Mouse (Mus musculus): ENCODE data around the gene Rimbp2.

Rimbp2 gene

DNA sequence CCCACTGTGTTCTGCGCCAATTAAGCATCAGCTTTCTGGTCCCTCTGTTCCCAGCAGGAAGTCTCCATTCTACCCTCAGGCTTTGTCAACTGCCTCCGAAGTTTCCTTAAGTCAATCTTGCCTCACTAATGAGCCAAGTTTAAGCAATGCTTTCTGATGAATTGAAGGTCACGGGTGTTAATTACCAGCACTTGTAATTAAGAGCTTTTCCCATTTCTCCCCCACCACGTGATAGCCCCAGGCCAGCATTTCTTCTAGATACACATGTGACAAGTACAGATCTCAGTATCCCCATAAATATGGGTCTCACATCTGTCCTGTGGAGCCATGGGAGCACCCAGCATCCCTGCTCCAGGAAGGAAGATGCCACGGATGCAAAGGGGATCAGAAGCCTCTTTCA, 20.5 kb downstream of the Rimbp2 start:
- DNase-seq (ENCODE audit: low spot score) = no peak

- DNase-seq (ENCODE audit: low spot score) = no peak
These were observed 28.2 kb downstream of the Rimbp2 start for GRCm38 (mm10) chr5:128925073-128925472.

DNA sequence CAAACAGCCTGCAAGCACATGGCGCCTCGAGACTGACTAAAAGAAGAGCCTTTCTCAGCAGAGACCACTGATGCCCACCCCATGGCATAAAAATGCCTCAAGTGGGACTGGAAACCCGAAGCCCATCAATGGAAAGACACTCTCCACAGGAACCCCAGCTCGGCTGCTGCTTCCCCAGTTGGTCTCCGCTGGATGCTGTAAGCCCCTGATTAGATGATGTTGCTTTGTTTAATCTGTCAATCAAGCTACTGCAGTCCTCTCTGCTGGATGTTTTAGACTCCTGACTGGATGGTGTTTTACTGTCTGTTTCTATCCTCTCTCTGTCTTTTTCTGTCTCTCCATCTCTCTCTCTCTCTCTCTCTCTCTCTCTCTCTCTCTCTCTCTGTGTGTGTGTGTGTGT, 33.2 kb downstream of the Rimbp2 start:
- DNase-seq (ENCODE audit: low spot score) = no peak

GRCm38 (mm10) chr5:128917116-128917959, 35.9 kb downstream of the Rimbp2 start:
- DNase-seq (ENCODE audit: low spot score) = no peak

GRCm38 (mm10) chr5:128913820-128914219, 39.5 kb downstream of the Rimbp2 start:
- DNase-seq (ENCODE audit: low spot score) = no peak

DNA sequence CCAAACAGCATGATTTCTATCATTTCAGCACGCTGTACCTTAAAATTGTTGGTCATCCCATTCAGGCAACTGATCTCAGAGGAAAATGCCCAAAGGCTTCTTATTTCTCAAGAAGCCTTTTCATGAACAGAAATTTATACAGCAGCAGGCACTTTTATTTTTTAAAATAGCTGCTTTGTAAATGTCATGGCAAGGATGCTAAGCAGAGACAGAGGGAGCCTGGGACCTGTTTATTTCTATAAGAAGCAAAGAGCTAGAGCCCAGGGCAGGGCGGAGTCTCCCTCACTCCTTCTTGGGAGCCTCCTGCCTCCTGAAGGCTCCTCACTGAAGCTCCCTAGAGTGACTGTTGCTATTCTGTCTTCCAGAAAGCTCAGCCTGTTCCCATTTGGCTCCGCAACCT, 40.9 kb downstream of the Rimbp2 start:
- no peak for DNase-seq (ENCODE audit: low spot score)

DNA sequence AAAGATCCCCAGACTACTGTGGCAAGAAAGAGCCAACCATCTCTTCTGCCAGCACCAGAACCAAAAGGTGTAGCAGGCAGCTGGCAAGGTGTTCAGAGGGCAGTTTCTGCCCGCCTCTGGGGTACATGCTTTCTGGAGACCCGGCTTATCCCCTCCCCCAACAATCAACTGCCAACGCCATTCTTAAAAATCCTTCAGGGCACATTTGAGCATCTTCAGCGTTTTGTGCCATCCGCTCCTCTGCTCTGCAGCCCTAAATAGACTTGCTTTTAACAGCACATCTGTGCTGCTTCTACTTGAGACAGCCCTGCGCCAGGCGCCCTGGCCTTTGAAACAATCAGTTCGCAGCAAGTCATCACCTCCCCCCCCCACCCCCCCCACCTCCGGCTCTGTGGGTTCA, 41.7 kb downstream of the Rimbp2 start:
- DNase-seq (ENCODE audit: low spot score) = no peak

- DNase-seq (ENCODE audit: low spot score) = no peak
These were observed 49.2 kb downstream of the Rimbp2 start for GRCm38 (mm10) chr5:128904113-128904512.

DNA sequence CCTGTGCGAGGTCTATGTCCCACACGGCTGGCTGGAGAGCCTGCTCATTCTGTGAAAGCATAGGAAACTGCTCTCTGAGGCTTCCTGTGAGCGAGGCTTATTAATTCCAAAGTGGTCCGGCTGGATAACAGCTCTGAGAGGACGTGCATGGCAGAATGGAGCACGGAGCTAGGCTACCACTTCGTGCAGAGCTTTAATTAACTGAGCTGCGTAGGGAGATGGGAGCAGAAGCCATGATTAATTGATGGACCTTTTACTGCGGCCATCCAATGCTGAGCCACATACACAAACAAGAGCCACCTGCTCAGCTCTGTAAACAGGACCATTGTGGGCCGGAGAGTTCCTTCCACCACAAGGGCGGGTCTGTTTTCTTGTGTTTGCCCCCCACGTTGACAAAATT, 50.2 kb downstream of the Rimbp2 start:
- DNase-seq (ENCODE audit: low spot score) = no peak

GRCm38 (mm10) chr5:128899971-128900370, 53.3 kb downstream of the Rimbp2 start:
- DNase-seq (ENCODE audit: low spot score) = no peak

- no peak for DNase-seq (ENCODE audit: low spot score)
These were observed 58.4 kb downstream of the Rimbp2 start for GRCm38 (mm10) chr5:128894921-128895320.

DNA sequence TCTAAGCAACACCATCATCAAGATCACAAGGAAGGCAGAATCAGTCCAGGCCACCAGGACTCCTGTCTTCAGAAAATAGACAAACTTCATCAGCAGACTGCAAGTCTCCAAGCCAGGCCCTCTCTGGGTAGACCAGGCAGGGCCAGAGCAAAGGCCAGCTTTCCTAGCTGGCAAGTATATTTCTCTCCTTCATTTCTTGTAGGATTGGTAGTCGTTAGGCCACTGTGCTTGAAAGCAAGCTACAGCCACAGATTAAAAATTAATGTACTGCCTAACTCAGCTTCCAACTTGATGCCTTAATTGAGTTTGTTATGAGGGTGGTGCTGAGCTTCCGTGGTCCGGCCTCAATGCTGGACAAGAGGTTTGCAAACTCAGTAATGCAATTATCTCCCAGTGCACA, 65.7 kb downstream of the Rimbp2 start:
- DNase-seq (ENCODE audit: low spot score) = no peak

- DNase-seq (ENCODE audit: low spot score) = no peak
These were observed 69.0 kb downstream of the Rimbp2 start for GRCm38 (mm10) chr5:128884320-128884719.

GRCm38 (mm10) chr5:128879092-128879491, 74.2 kb downstream of the Rimbp2 start:
- DNase-seq (ENCODE audit: low spot score) = no peak

DNA sequence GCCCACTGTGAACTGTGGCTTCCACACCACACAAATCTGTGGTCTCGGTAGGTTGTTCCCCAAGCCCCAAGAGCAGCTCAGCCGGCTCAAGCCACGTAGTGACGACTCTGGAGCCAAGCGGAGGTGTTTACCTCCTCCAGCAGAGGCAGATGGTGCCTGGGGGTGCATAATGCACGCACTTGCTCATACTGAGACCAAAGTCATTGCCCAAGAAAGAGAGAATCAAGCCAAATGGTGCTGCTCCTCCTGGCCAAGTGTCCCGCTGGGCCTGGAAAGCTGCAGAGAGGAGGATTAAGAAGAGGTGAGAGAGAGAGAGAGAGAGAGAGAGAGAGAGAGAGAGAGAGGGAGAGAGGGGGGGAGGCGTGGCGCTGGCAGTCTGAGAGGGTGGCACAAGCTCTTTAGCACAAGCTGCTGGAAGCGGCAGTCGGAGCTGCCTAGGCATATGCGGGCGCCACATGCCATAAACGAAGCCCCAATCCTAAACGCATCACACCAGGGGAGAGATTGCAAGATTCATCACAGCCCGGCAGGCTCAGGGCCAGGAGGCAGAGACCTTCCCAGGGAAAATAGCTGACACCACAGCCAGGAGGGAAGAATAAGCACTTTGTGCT, 75.8 kb downstream of the Rimbp2 start:
- no peak for DNase-seq (ENCODE audit: low spot score)

GRCm38 (mm10) chr5:128871706-128872105, 81.6 kb downstream of the Rimbp2 start:
- no peak for DNase-seq (ENCODE audit: low spot score)

DNA sequence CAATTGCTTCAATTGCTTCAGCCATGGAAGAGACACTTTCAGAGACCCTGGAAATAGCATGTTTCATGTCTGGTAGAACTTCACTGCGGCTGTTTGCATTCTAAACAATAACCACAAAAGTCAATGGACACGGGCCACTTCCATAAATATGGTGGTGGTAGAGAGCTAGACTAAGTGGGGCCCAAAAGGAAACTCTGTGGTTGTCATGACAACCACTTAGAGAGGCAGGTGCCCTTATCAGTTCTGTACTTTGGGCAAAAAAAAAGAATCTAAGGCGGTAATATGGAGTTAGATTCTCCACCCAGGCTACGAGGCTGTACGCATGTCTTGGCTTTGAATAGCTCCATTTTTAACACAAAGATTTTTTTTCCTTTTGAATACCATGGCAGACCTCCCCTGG, 86.5 kb downstream of the Rimbp2 start:
- DNase-seq (ENCODE audit: low spot score) = no peak

GRCm38 (mm10) chr5:128866291-128866690, 87.0 kb downstream of the Rimbp2 start:
- no peak for DNase-seq (ENCODE audit: low spot score)

DNA sequence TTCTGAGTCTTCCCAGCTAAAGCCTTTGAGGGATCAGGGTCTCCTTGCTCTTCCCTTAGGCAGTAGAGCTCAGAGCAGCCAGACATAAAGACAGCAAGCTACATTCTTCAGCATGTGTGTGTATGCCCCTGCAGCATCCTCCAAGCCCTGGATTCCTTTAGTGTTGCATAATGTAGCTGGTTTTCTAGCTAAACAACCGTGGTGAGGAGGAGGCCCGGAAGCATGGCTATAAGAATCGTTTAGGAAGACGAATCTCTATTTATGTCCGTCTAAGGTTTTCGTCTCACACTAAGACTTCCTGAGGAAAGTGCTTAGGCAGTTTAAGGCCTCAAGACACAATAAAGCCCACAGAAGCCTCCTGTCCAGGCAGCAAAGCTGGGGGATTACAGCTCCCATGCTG, 89.8 kb downstream of the Rimbp2 start:
- DNase-seq (ENCODE audit: low spot score) = no peak

- DNase-seq (ENCODE audit: low spot score) = no peak
These were observed 92.4 kb downstream of the Rimbp2 start for GRCm38 (mm10) chr5:128860907-128861306.

DNA sequence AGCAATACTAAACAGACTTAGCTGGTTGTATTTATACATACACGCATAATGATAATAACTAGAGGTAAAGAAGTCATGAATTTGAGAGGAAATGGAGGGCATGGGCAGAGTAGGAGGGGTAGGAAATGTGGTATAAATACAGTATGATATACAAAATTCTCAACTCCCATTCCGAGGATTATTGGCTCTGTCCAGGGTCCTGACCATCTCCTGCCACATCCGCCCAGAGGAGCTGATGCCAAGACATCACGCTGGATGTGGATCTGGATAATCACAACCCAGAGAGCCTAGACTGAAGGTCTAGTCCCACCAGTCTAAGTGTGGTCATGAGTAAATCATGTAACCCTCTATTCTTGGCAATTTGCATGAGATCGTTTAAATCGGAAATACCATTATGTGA, 100.5 kb downstream of the Rimbp2 start:
- DNase-seq (ENCODE audit: low spot score) = no peak

- DNase-seq (ENCODE audit: low spot score) = no peak
These were observed 105.5 kb downstream of the Rimbp2 start for GRCm38 (mm10) chr5:128847806-128848205.

DNA sequence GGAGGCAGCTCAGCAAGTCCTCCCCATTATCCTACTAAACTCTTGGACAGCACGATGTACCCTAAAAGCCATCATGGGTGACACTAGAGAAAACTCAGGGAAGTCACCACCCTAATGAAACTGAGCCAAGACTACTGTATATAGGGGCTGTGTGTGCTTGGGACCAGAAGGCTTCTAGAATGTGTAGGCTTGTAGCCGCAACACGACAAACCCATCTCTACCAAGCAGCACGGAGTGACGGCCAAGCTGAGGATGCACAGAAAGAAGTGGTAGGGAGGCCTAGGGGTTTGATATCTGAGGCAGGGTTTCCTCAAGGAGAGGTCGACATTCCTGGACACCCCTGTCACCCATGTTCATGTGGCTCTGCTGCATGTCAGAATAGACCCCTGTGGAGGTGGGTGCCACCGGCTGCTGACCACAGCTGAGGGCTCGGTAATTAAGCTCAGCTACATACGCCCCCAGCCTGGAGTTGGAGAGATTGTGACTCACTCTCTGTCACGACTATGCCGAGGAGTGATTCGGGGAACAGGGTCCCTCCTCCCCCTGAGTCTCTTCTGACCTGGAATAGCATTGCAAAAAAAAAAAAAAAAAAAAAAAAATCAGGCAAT, 106.7 kb downstream of the Rimbp2 start:
- no peak for DNase-seq (ENCODE audit: low spot score)

All from T-cell, adult 2 months (primary cell).